Mouse (Mus musculus) kidney, postnatal 4 days (tissue): Measurements from ENCODE around the gene Gm10283.

Experiments used
- DNase-seq, 2 experiments: peaks; one replicate each; pipeline ENCODE4 v3.0.0; 2021; ENCODE audit warnings: mixed read lengths in 2 of 2

The Gm10283 gene

GRCm38 (mm10) chr8:60503098-60503497, at the start of gene Gm10283:
TSS of gene Gm10283 (minus strand) at chr8:60503198.
- no peak for DNase-seq

GRCm38 (mm10) chr8:60534945-60535344, 31.9 kb upstream of the Gm10283 start:
- no peak for DNase-seq

- no peak for DNase-seq
Observed at GRCm38 (mm10) chr8:60518286-60518685, 15.3 kb upstream of the Gm10283 start.

- DNase-seq, result peak; percentile 65 to 79
Observed at GRCm38 (mm10) chr8:60505653-60506521, 2.9 kb upstream of the Gm10283 start, which contains the start of gene Aadat. TSS of gene Aadat (plus strand) at chr8:60505932.

- peak in 1 of 2 experiments; percentile 18 for DNase-seq
Observed at GRCm38 (mm10) chr8:60495046-60495445, 8.0 kb downstream of the Gm10283 start.

- DNase-seq, result no peak
Observed at GRCm38 (mm10) chr8:60494606-60495005, 8.4 kb downstream of the Gm10283 start.

- DNase-seq, result peak in 1 of 2 experiments; percentile 51
Observed at GRCm38 (mm10) chr8:60492471-60492870, 10.5 kb downstream of the Gm10283 start.

GRCm38 (mm10) chr8:60491871-60492270, 11.1 kb downstream of the Gm10283 start:
- no peak for DNase-seq

- DNase-seq, result no peak
Observed at GRCm38 (mm10) chr8:60490147-60490546, 12.9 kb downstream of the Gm10283 start.

GRCm38 (mm10) chr8:60466686-60467335, 36.2 kb downstream of the Gm10283 start:
- peak; percentile 77 to 81 for DNase-seq

- no peak for DNase-seq
Observed at GRCm38 (mm10) chr8:60449296-60449695, 53.7 kb downstream of the Gm10283 start.

- DNase-seq, result peak in 1 of 2 experiments; percentile 7
Observed at GRCm38 (mm10) chr8:60444989-60445388, 58.0 kb downstream of the Gm10283 start.

GRCm38 (mm10) chr8:60438557-60438956, 64.4 kb downstream of the Gm10283 start:
- DNase-seq, result peak in 1 of 2 experiments; percentile 6

GRCm38 (mm10) chr8:60436872-60437271, 66.1 kb downstream of the Gm10283 start:
- DNase-seq, result no peak

GRCm38 (mm10) chr8:60432649-60433048, 70.3 kb downstream of the Gm10283 start:
- DNase-seq, result no peak

- DNase-seq, result no peak
Observed at GRCm38 (mm10) chr8:60406358-60406757, 96.6 kb downstream of the Gm10283 start.

- peak; percentile 16 to 36 for DNase-seq
Observed at GRCm38 (mm10) chr8:60404994-60405548, 97.9 kb downstream of the Gm10283 start.

- DNase-seq, result no peak
Observed at GRCm38 (mm10) chr8:60393675-60394074, 109.3 kb downstream of the Gm10283 start.

- no peak for DNase-seq
Observed at GRCm38 (mm10) chr8:60386589-60386988, 116.4 kb downstream of the Gm10283 start.
